Mouse (Mus musculus): ENCODE measurements around the gene Pltp.
A peak's percentile ranks its signal among the peaks of the same experiment; 100 is the strongest.
"Not testable (repeated sequence)": the region's sequence is repeated elsewhere in the genome, so short reads cannot be mapped to it uniquely, and the experiment has no call there.

The Pltp gene

GRCm38 (mm10) chr2:164806614-164807013 is 50.9 kb downstream of the Pltp start:
- DNase-seq (ENCODE audit: low spot score in 2 of 2) = no peak

GRCm38 (mm10) chr2:164805332-164805718 is 52.2 kb downstream of the Pltp start:
- DNase-seq (ENCODE audit: low spot score in 2 of 2) = no peak

GRCm38 (mm10) chr2:164804533-164805331 is 52.8 kb downstream of the Pltp start, which contains the start of the genes Acot8 and Zswim3:
Acot8 (minus strand) TSS chr2:164804882.
Zswim3 (plus strand) TSS chr2:164805098.
- DNase-seq (ENCODE audit: low spot score in 2 of 2) = peak; percentile 99

GRCm38 (mm10) chr2:164803921-164804313 is 53.6 kb downstream of the Pltp start:
- DNase-seq (ENCODE audit: low spot score in 2 of 2) = no peak

GRCm38 (mm10) chr2:164803201-164803920 is 54.1 kb downstream of the Pltp start:
- DNase-seq (ENCODE audit: low spot score in 2 of 2) = no peak

- no peak for DNase-seq (ENCODE audit: low spot score in 2 of 2)
These were observed 57.1 kb downstream of the Pltp start for GRCm38 (mm10) chr2:164800252-164801004.

GRCm38 (mm10) chr2:164798554-164798953 is 59.0 kb downstream of the Pltp start:
- not testable (repeated sequence) for DNase-seq (ENCODE audit: low spot score in 2 of 2)

GRCm38 (mm10) chr2:164795868-164796267 is 61.6 kb downstream of the Pltp start:
- no peak for DNase-seq (ENCODE audit: low spot score in 2 of 2)

- peak; percentile 59 to 77 for DNase-seq (ENCODE audit: low spot score in 2 of 2)
These were observed 63.2 kb downstream of the Pltp start for GRCm38 (mm10) chr2:164794293-164794692.

- no peak for DNase-seq (ENCODE audit: low spot score in 2 of 2)
These were observed 63.7 kb downstream of the Pltp start for GRCm38 (mm10) chr2:164793772-164794171.

GRCm38 (mm10) chr2:164793236-164793635 is 64.3 kb downstream of the Pltp start:
- DNase-seq (ENCODE audit: low spot score in 2 of 2) = peak in 1 of 2 experiments; percentile 51

GRCm38 (mm10) chr2:164792400-164793190 is 64.9 kb downstream of the Pltp start:
- no peak for DNase-seq (ENCODE audit: low spot score in 2 of 2)

GRCm38 (mm10) chr2:164791841-164792261 is 65.7 kb downstream of the Pltp start:
- no peak for DNase-seq (ENCODE audit: low spot score in 2 of 2)

GRCm38 (mm10) chr2:164790451-164790850 is 67.1 kb downstream of the Pltp start:
- DNase-seq (ENCODE audit: low spot score in 2 of 2) = no peak

All from heart, adult 9 months (tissue).